Mouse (Mus musculus): ENCODE results near the gene Sez6l. TPM values are rescaled to one million over a fixed set of nuclear protein-coding genes. Genes with fewer than 3 reads are reported as not detected.
A peak's percentile ranks its signal among the peaks of the same experiment; 100 is the strongest.

Sez6l gene
- total and polyA plus RNA-seq, 3 experiments: not detected

GRCm38 (mm10) chr5:112385973-112386372, 191.0 kb downstream of the Sez6l start:
- no peak overlapping the region for H3K27ac ChIP-seq (ENCODE audit: insufficient read depth, low read depth)
- no peak overlapping the region for H3K4me2 ChIP-seq (ENCODE audit: insufficient read depth, low read depth, poor library complexity, severe bottlenecking)
- peaks cover 3 to 8% of the 10 kb centered on the region in 2 experiments for H3K36me3 ChIP-seq (replicated peaks in 1 of 2; ENCODE audit: control insufficient read depth in 1 of 2, insufficient read depth in 1 of 2, low read length in 1 of 2)
- in situ Hi-C loops (cut with MboI; ENCODE audit: low pct_ligation_motif_present, low pct_unique_long_range_greater_than_20kb, low sequenced_read_pairs): no loop called here
- H3K27me3 ChIP-seq (replicated peaks): peaks cover 24% of the 10 kb centered on the region
- TF ChIP-seq HCFC1 (IDR thresholded peaks at IDR 0.05; ENCODE audit: low read depth, low read length) (no peak), ZNF384 (IDR thresholded peaks at IDR 0.05; ENCODE audit: low read depth, low read length) (no peak), RAD21 (IDR thresholded peaks at IDR 0.05; ENCODE audit: low read depth, low read length) (no peak), EP300 (IDR thresholded peaks at IDR 0.05; ENCODE audit: low read length) (no peak), TCF12 (IDR thresholded peaks at IDR 0.05; ENCODE audit: low read depth, low read length) (no peak), ZKSCAN1 (IDR thresholded peaks at IDR 0.05; ENCODE audit: borderline replicate concordance, low read depth, low read length) (no peak), ELF1 (IDR thresholded peaks at IDR 0.05; ENCODE audit: low read depth, low read length) (no peak), SIN3A (IDR thresholded peaks at IDR 0.05; ENCODE audit: low read length) (no peak), CHD1 (IDR thresholded peaks at IDR 0.05; ENCODE audit: low read depth, low read length) (no peak), POLR2A (IDR thresholded peaks at IDR 0.05; ENCODE audit: low read depth, low read length) (no peak), CTCF (conservative IDR thresholded peaks at IDR 0.05 in 1 of 2, IDR thresholded peaks at IDR 0.05 in 1 of 2; ENCODE audit: low read depth in 2 of 2, low read length in 2 of 2) (no peak), E2F4 (IDR thresholded peaks at IDR 0.05; ENCODE audit: insufficient replicate concordance, low read depth, low read length) (no peak), NRF1 (IDR thresholded peaks at IDR 0.05; ENCODE audit: low read depth, low read length) (no peak), MAFK (IDR thresholded peaks at IDR 0.05; ENCODE audit: insufficient replicate concordance, low read length) (no peak), USF1 (IDR thresholded peaks at IDR 0.05; ENCODE audit: low read depth, low read length) (no peak)
- H3K9me3 ChIP-seq (replicated peaks; ENCODE audit: low read length): no peaks in the 10 kb centered on the region
- H3K9ac ChIP-seq (ENCODE audit: insufficient read depth, low read depth): no peak overlapping the region
- H3K4me1 ChIP-seq (ENCODE audit: control insufficient read depth in 1 of 2, insufficient read depth in 2 of 2): no peaks in the 10 kb centered on the region
- peak; percentile 25 for DNase-seq (ENCODE audit: extremely low read depth)
- H3K79me2 ChIP-seq (replicated peaks; ENCODE audit: control insufficient read depth, extremely low read depth, insufficient read depth, poor library complexity, severe bottlenecking): no peaks in the 10 kb centered on the region
- H3K4me3 ChIP-seq (replicated peaks in 1 of 3; ENCODE audit: low read depth in 2 of 3, low read length in 2 of 3, poor library complexity in 1 of 3): no peak overlapping the region
- dilution Hi-C loops (cut with MboI; ENCODE audit: extremely low pct_ligation_motif_present, extremely low pct_unique_long_range_greater_than_20kb, low sequenced_read_pairs): no loop called here

GRCm38 (mm10) chr5:112384805-112385472, 192.0 kb downstream of the Sez6l start:
- H3K36me3 ChIP-seq (replicated peaks in 1 of 2; ENCODE audit: control insufficient read depth in 1 of 2, insufficient read depth in 1 of 2, low read length in 1 of 2): peaks cover 4 to 19% of the 10 kb centered on the region in 2 experiments
- H3K4me1 ChIP-seq (ENCODE audit: control insufficient read depth in 1 of 2, insufficient read depth in 2 of 2): no peaks in the 10 kb centered on the region
- no peak for DNase-seq (ENCODE audit: extremely low read depth)
- no peak overlapping the region for H3K4me2 ChIP-seq (ENCODE audit: insufficient read depth, low read depth, poor library complexity, severe bottlenecking)
- no peaks in the 10 kb centered on the region for H3K9me3 ChIP-seq (replicated peaks; ENCODE audit: low read length)
- H3K27me3 ChIP-seq (replicated peaks): peaks cover 17% of the 10 kb centered on the region
- dilution Hi-C loops (cut with MboI; ENCODE audit: extremely low pct_ligation_motif_present, extremely low pct_unique_long_range_greater_than_20kb, low sequenced_read_pairs): no loop called here
- in situ Hi-C loops (cut with MboI; ENCODE audit: low pct_ligation_motif_present, low pct_unique_long_range_greater_than_20kb, low sequenced_read_pairs): no loop called here
- no peak overlapping the region for H3K27ac ChIP-seq (ENCODE audit: insufficient read depth, low read depth)
- H3K9ac ChIP-seq (ENCODE audit: insufficient read depth, low read depth): no peak overlapping the region
- H3K79me2 ChIP-seq (replicated peaks; ENCODE audit: control insufficient read depth, extremely low read depth, insufficient read depth, poor library complexity, severe bottlenecking): no peaks in the 10 kb centered on the region
- no peak for TF ChIP-seq RAD21 (IDR thresholded peaks at IDR 0.05; ENCODE audit: low read depth, low read length)
- TF ChIP-seq POLR2AphosphoS2 (IDR thresholded peaks at IDR 0.05; ENCODE audit: low read depth, low read length): no peak
- H3K4me3 ChIP-seq (replicated peaks in 1 of 3; ENCODE audit: low read depth in 2 of 3, low read length in 2 of 3, poor library complexity in 1 of 3): no peak overlapping the region
